Mouse (Mus musculus): ENCODE data around the gene Arfip1.

GRCm38 (mm10) chr3:84450651-84451050, 131.8 kb downstream of the Arfip1 start:
- TF ChIP-seq CTCF (IDR thresholded peaks at IDR 0.05; ENCODE audit: control insufficient read depth, insufficient read depth, insufficient read length) (no peak), MYOG (IDR thresholded peaks at IDR 0.05; ENCODE audit: control insufficient read depth, extremely low read depth, insufficient read length) (no peak), USF1 (IDR thresholded peaks at IDR 0.05; ENCODE audit: low read depth) (no peak), CEBPB (IDR thresholded peaks at IDR 0.05; ENCODE audit: low read depth) (no peak)

All from C2C12 (cell line).